Mouse (Mus musculus) heart, postnatal 4 days (tissue): ENCODE results near the gene Tgfbr3. TPM values are rescaled to one million over a fixed set of nuclear protein-coding genes. Genes with fewer than 3 reads are reported as not detected.
A peak's percentile ranks its signal among the peaks of the same experiment; 100 is the strongest.
"Not testable (repeated sequence)": the region's sequence is repeated elsewhere in the genome, so short reads cannot be mapped to it uniquely, and the experiment has no call there.

Source experiments
- DNase-seq: peaks from one replicate; pipeline ENCODE4 v3.0.0; 2021
- total RNA-seq, 2 experiments: library from RNA; stranded (reverse); gene quantifications; 2 replicates each; pipeline ENCODE4 v1.2.3; 2021

The Tgfbr3 gene
- total RNA-seq, 2 experiments from 2014 or later = 28.5 to 28.9 TPM

GRCm38 (mm10) chr5:107237971-107238426 is 51.4 kb downstream of the Tgfbr3 start:
- peak; percentile 62 for DNase-seq

GRCm38 (mm10) chr5:107236975-107237374 is 52.5 kb downstream of the Tgfbr3 start:
- DNase-seq = no peak

- DNase-seq = no peak
These were observed 53.4 kb downstream of the Tgfbr3 start for GRCm38 (mm10) chr5:107236039-107236438.

- DNase-seq = peak; percentile 51
These were observed 55.8 kb downstream of the Tgfbr3 start for GRCm38 (mm10) chr5:107233366-107234354.

GRCm38 (mm10) chr5:107230189-107230588 is 59.2 kb downstream of the Tgfbr3 start:
- no peak for DNase-seq

GRCm38 (mm10) chr5:107229037-107229436 is 60.4 kb downstream of the Tgfbr3 start:
- DNase-seq = no peak

GRCm38 (mm10) chr5:107227580-107227979 is 61.8 kb downstream of the Tgfbr3 start:
- no peak for DNase-seq

- no peak for DNase-seq
These were observed 64.5 kb downstream of the Tgfbr3 start for GRCm38 (mm10) chr5:107224820-107225417.

- no peak for DNase-seq
These were observed 65.3 kb downstream of the Tgfbr3 start for GRCm38 (mm10) chr5:107224151-107224550.

GRCm38 (mm10) chr5:107223483-107223882 is 65.9 kb downstream of the Tgfbr3 start:
- not testable (repeated sequence) for DNase-seq

- no peak for DNase-seq
These were observed 66.4 kb downstream of the Tgfbr3 start for GRCm38 (mm10) chr5:107223029-107223428.

- DNase-seq = no peak
These were observed 66.8 kb downstream of the Tgfbr3 start for GRCm38 (mm10) chr5:107222670-107223005.

- DNase-seq = peak; percentile 71
These were observed 67.3 kb downstream of the Tgfbr3 start for GRCm38 (mm10) chr5:107221892-107222669.

- no peak for DNase-seq
These were observed 68.5 kb downstream of the Tgfbr3 start for GRCm38 (mm10) chr5:107220936-107221335.

- DNase-seq = no peak
These were observed 69.5 kb downstream of the Tgfbr3 start for GRCm38 (mm10) chr5:107219883-107220282.

GRCm38 (mm10) chr5:107219318-107219717 is 70.1 kb downstream of the Tgfbr3 start:
- no peak for DNase-seq

GRCm38 (mm10) chr5:107218594-107218993 is 70.8 kb downstream of the Tgfbr3 start:
- no peak for DNase-seq

- DNase-seq = no peak
These were observed 72.3 kb downstream of the Tgfbr3 start for GRCm38 (mm10) chr5:107217139-107217538.

GRCm38 (mm10) chr5:107213373-107214132 is 75.9 kb downstream of the Tgfbr3 start:
- DNase-seq = no peak

GRCm38 (mm10) chr5:107211830-107212370 is 77.5 kb downstream of the Tgfbr3 start:
- DNase-seq = no peak

GRCm38 (mm10) chr5:107210040-107210439 is 79.4 kb downstream of the Tgfbr3 start:
- DNase-seq = no peak

- DNase-seq = no peak
These were observed 81.5 kb downstream of the Tgfbr3 start for GRCm38 (mm10) chr5:107207911-107208310.
